Mouse (Mus musculus) layer of hippocampus, adult 9-10 months (tissue): ENCODE results near the gene Zfp763.
"Not testable (repeated sequence)": the region's sequence is repeated elsewhere in the genome, so short reads cannot be mapped to it uniquely, and the experiment has no call there.

Experiments used
- DNase-seq: peaks from one replicate; pipeline ENCODE4 v3.0.0; 2022; ENCODE audit warnings: low spot score

Zfp763 gene

GRCm38 (mm10) chr17:33032900-33033891, at the start of gene Zfp763:
TSS of gene Zfp763 (minus strand) at chr17:33033402.
- peak; percentile 87 for DNase-seq

GRCm38 (mm10) chr17:33067958-33068357, 34.8 kb upstream of the Zfp763 start, which contains the start of gene 4921501E09Rik:
TSS of gene 4921501E09Rik (minus strand) at chr17:33068058.
- no peak for DNase-seq

- no peak for DNase-seq
Measured at GRCm38 (mm10) chr17:33063001-33063400, 29.8 kb upstream of the Zfp763 start.

- DNase-seq, result no peak
Measured at GRCm38 (mm10) chr17:33058791-33059190, 25.6 kb upstream of the Zfp763 start.

- DNase-seq, result no peak
Measured at GRCm38 (mm10) chr17:33032376-33032775, 826 bp downstream of the Zfp763 start.

- not testable (repeated sequence) for DNase-seq
Measured at GRCm38 (mm10) chr17:33020434-33020833, 12.8 kb downstream of the Zfp763 start.

GRCm38 (mm10) chr17:33008337-33008736, 24.9 kb downstream of the Zfp763 start:
- DNase-seq, result no peak

GRCm38 (mm10) chr17:32998492-32998891, 34.7 kb downstream of the Zfp763 start:
- no peak for DNase-seq

- peak; percentile 93 for DNase-seq
Measured at GRCm38 (mm10) chr17:32992699-32993474, 40.3 kb downstream of the Zfp763 start, which contains the start of gene Zfp952. TSS of gene Zfp952 (plus strand) at chr17:32993129.

GRCm38 (mm10) chr17:32991965-32992698, 41.1 kb downstream of the Zfp763 start:
- no peak for DNase-seq

GRCm38 (mm10) chr17:32986301-32986700, 46.9 kb downstream of the Zfp763 start:
- DNase-seq, result no peak

GRCm38 (mm10) chr17:32981361-32981760, 51.8 kb downstream of the Zfp763 start:
- DNase-seq, result no peak
